Mouse (Mus musculus): Measurements from ENCODE around the gene 2010111I01Rik. TPM values are rescaled to one million over a fixed set of nuclear protein-coding genes. Genes with fewer than 3 reads are reported as not detected.

2010111I01Rik gene
- total and polyA plus RNA-seq, 2 experiments from 2014 or later: 16.2 to 30.3 TPM

DNA sequence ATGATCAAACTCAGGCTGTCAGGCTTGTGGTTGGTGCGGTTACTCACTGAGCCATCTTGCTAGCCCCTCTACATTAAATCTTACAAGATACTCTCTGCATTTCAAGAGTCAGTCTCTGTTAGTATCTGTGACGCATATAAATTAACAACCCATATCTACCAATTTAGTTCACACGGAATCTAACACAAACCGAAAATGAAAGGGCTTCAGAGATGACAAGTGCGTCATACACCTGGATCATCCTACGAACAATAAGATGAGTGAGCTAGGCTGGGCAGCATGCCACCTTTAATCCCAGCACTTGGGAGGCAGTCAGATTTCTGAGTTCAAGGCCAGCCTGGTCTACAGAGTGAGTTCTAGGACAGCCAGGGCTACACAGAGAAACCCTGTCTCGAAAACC lies 355.1 kb downstream of the 2010111I01Rik start:
- Histone ChIP-seq H3K4me3 (ENCODE audit: low read depth, low read length) (no peak overlapping the region), H3K36me3 (ENCODE audit: insufficient read depth, low read length) (no peaks in the 10 kb centered on the region), H3K4me1 (ENCODE audit: insufficient read depth, low read length) (0 out of 2 replicates have a peak, but pooled peaks cover 2% of the 10 kb centered on the region), H3K27ac (ENCODE audit: low read depth, low read length) (no peak overlapping the region), H3K9ac (replicated peaks; ENCODE audit: low read length, poor library complexity, severe bottlenecking) (no peak overlapping the region), H3K27me3 (ENCODE audit: insufficient read depth, low read length) (no peaks in the 10 kb centered on the region), H3K4me2 (ENCODE audit: low read depth, low read length, poor library complexity, severe bottlenecking) (no peak overlapping the region), H3K9me3 (ENCODE audit: low read length) (no peaks in the 10 kb centered on the region)
- no peak for DNase-seq (ENCODE audit: low spot score)
- 96% methylated on average over 7 of the region's 7 CpGs for WGBS
- ATAC-seq (ENCODE audit: low FRiP score): no peak
- TF ChIP-seq CTCF (IDR thresholded peaks at IDR 0.05): no peak

DNA sequence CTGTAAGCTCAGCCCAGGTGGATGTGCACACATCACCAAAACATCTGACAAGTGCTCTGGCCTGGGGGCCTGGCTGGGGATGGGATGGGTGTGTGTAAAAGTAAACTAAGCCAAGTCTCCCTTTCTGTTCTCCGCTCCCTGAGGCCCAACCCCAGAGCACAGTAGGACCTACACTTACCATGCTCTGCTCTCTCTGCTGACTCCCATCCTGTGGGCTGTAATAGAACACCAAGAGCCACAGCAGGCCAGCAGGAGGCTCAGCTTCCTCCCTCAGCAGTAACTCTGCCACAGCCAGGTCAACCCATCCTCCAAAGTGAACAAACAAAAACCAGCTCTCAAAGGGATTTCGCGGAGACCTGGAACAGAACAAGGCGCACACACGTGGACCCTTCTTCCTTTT lies 357.0 kb downstream of the 2010111I01Rik start:
- WGBS: 75% methylated on average over 5 of the region's 5 CpGs
- Histone ChIP-seq H3K36me3 (ENCODE audit: insufficient read depth, low read length) (no peaks in the 10 kb centered on the region), H3K9ac (replicated peaks; ENCODE audit: low read length, poor library complexity, severe bottlenecking) (no peak overlapping the region), H3K4me3 (ENCODE audit: low read depth, low read length) (no peak overlapping the region), H3K4me2 (ENCODE audit: low read depth, low read length, poor library complexity, severe bottlenecking) (no peak overlapping the region), H3K4me1 (ENCODE audit: insufficient read depth, low read length) (0 out of 2 replicates have a peak, but pooled peaks cover 2% of the 10 kb centered on the region), H3K27ac (ENCODE audit: low read depth, low read length) (no peak overlapping the region), H3K27me3 (ENCODE audit: insufficient read depth, low read length) (no peaks in the 10 kb centered on the region), H3K9me3 (ENCODE audit: low read length) (no peaks in the 10 kb centered on the region)
- TF ChIP-seq CTCF (IDR thresholded peaks at IDR 0.05): no peak
- ATAC-seq (ENCODE audit: low FRiP score) (no peak), DNase-seq (ENCODE audit: low spot score) (no peak)

DNA sequence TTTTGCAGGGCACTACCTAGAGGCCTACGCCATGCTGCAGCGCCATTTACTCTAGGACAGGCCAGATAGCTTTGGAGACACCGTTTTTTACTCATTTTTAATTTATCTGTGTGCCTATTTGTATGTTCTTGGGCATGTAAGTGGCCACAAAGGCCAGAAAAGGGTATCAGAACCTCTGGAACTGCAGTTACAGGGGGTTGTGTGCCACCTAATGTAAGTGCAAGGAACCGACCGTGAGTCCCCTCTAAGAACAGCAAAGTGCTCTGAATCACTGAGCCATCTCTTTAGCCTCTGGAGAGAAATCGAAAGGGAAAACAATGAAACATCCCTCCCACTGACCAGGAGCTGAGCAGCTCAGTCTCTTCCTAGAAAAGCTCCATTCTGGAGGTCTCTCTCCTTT lies 358.1 kb downstream of the 2010111I01Rik start:
- no peaks in the 10 kb centered on the region for H3K27me3 ChIP-seq (ENCODE audit: insufficient read depth, low read length)
- H3K4me2 ChIP-seq (ENCODE audit: low read depth, low read length, poor library complexity, severe bottlenecking): no peak overlapping the region
- no peak overlapping the region for H3K27ac ChIP-seq (ENCODE audit: low read depth, low read length)
- TF ChIP-seq CTCF (IDR thresholded peaks at IDR 0.05): no peak
- no peaks in the 10 kb centered on the region for H3K9me3 ChIP-seq (ENCODE audit: low read length)
- no peaks in the 10 kb centered on the region for H3K36me3 ChIP-seq (ENCODE audit: insufficient read depth, low read length)
- WGBS: 71% methylated on average over 6 of the region's 6 CpGs
- no peak overlapping the region for H3K9ac ChIP-seq (replicated peaks; ENCODE audit: low read length, poor library complexity, severe bottlenecking)
- no peak for ATAC-seq (ENCODE audit: low FRiP score)
- H3K4me3 ChIP-seq (ENCODE audit: low read depth, low read length): no peak overlapping the region
- no peak for DNase-seq (ENCODE audit: low spot score)
- 0 out of 2 replicates have a peak, but pooled peaks cover 2% of the 10 kb centered on the region for H3K4me1 ChIP-seq (ENCODE audit: insufficient read depth, low read length)

DNA sequence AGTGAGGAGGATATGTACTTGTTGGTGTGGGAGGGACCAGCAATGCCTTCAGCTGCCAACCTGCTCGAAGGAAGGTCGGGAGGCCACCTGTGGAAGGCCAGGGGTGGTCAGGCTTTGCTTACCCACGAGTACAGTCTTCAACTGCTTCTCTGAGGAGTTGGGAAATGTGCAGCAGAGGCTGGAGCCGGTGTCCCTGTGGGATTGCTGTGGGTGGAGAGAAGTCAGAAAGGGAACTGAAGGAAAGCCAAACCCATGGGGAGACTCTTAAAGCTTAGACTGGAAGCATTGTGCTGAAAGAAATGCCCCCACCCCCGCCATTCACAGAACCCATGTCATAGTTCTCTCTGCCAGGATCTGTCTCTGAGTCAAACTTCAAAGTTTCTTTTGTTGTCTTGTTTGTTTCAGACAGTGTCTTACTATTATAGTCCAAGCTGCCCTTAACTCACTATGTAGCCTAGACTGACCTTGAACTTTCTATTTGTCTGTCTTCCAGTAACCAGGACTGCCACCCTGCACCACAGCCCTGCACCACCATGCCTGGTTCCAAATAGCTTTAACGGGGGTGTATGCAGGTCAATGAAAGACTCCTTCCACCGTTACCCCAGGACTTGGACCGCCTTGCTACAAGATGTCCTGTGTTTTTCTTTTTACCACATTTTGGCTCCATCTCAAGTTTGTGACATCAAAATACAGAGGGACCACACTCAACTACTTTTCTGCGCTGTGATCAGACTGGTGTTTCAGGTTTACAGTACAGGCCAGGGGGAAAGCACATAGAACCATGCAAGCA lies 358.8 kb downstream of the 2010111I01Rik start:
- no peaks in the 10 kb centered on the region for H3K27me3 ChIP-seq (ENCODE audit: insufficient read depth, low read length)
- no peak overlapping the region for H3K4me2 ChIP-seq (ENCODE audit: low read depth, low read length, poor library complexity, severe bottlenecking)
- H3K9ac ChIP-seq (replicated peaks; ENCODE audit: low read length, poor library complexity, severe bottlenecking): no peak overlapping the region
- no peak for TF ChIP-seq CTCF (IDR thresholded peaks at IDR 0.05)
- 73% methylated on average over 9 of the region's 9 CpGs for WGBS
- DNase-seq (ENCODE audit: low spot score) (peak; percentile 48), ATAC-seq (ENCODE audit: low FRiP score) (no peak)
- no peaks in the 10 kb centered on the region for H3K36me3 ChIP-seq (ENCODE audit: insufficient read depth, low read length)
- no peaks in the 10 kb centered on the region for H3K9me3 ChIP-seq (ENCODE audit: low read length)
- no peak overlapping the region for H3K27ac ChIP-seq (ENCODE audit: low read depth, low read length)
- H3K4me1 ChIP-seq (ENCODE audit: insufficient read depth, low read length): 0 out of 2 replicates have a peak, but pooled peaks cover 2% of the 10 kb centered on the region
- no peak overlapping the region for H3K4me3 ChIP-seq (ENCODE audit: low read depth, low read length)

DNA sequence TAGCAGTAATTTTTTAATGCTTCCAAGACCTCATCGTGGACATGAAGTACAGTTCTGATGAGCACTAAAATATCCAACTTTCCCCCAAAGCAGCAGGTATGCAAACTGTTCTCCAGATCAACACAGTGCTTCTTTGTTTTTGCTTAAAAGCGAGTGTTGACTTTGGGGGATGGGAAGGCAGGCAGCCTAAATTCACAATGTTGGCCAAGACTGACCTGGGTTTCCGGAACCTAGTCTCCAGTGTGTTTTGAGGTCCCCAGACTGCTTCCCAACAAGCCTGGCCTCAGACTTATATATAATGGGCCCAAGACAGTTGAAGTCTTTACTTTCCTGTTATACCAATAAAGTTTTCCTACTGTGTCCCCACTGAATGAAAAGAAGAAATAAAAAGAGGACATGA lies 359.6 kb downstream of the 2010111I01Rik start:
- ATAC-seq (ENCODE audit: low FRiP score): no peak
- Histone ChIP-seq H3K9me3 (ENCODE audit: low read length) (no peaks in the 10 kb centered on the region), H3K9ac (replicated peaks; ENCODE audit: low read length, poor library complexity, severe bottlenecking) (no peak overlapping the region), H3K4me3 (ENCODE audit: low read depth, low read length) (no peak overlapping the region), H3K4me2 (ENCODE audit: low read depth, low read length, poor library complexity, severe bottlenecking) (no peak overlapping the region), H3K27ac (ENCODE audit: low read depth, low read length) (no peak overlapping the region), H3K36me3 (ENCODE audit: insufficient read depth, low read length) (no peaks in the 10 kb centered on the region), H3K4me1 (ENCODE audit: insufficient read depth, low read length) (0 out of 2 replicates have a peak, but pooled peaks cover 2% of the 10 kb centered on the region), H3K27me3 (ENCODE audit: insufficient read depth, low read length) (no peaks in the 10 kb centered on the region)
- 73% methylated on average over 3 of the region's 3 CpGs for WGBS
- DNase-seq (ENCODE audit: low spot score): no peak
- no peak for TF ChIP-seq CTCF (IDR thresholded peaks at IDR 0.05)

Measured in midbrain, postnatal 0 days (tissue).